Mouse (Mus musculus): ENCODE results near the gene Timm17b. TPM values are rescaled to one million over a fixed set of nuclear protein-coding genes. Genes with fewer than 3 reads are reported as not detected.

Gene Timm17b
- total and polyA plus RNA-seq, 2 experiments from 2014 or later: 39.6 to 129 TPM

DNA sequence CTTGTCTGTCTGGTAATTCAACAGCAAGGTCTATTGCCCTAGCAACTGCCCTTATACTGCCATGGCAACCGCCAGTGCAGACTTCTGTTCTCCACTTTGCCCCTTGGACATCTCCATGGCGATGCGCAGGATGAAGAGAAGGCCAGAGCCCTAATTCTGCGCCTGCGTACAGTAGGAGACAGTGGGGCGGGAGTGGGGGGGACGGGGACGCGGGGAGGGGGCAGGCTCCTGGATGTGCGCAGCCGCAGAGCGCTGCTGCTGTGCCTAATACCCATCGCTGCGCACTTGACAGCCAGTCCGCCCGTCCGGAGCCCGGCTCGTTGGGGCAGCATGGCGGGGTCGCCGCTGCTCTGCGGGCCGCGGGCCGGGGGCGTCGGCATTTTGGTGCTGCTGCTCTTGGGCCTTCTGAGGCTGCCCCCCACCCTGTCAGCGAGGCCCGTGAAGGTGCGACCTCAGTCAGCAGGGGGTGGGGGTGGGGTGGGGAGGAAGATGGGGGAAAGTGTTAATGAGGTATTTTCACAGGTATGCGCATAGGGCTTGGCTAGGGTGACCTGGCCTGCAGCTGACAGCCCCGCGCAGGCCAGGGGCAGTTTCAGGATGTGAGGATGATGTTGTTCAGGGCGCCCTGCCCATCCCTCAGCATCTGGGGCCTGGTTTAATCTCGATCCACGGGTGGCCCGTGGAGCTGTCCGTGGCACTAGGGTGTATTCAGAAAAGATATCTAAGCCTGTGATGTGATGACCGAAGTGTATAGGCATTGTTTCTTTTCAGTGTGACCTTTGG, 20.6 kb downstream of the Timm17b start, which contains the start of gene Pcsk1n:
Gene Pcsk1n (plus strand): TSS at position 222 of the 783 bp plus-strand sequence.
- Histone ChIP-seq H3K27me3 (ENCODE audit: insufficient read depth, low read length) (no peaks in the 10 kb centered on the region), H3K4me2 (ENCODE audit: low read depth) (peak within 1 kb of the TSS; percentile 57), H3K9ac (peak within 1 kb of the TSS; percentile 62), H3K9me3 (ENCODE audit: low read length) (no peaks in the 10 kb centered on the region), H3K36me3 (ENCODE audit: insufficient read depth) (no peaks in the 10 kb centered on the region), H3K4me1 (ENCODE audit: insufficient read depth) (no peaks in the 10 kb centered on the region), H3K4me3 (ENCODE audit: low read depth, low read length) (peak within 1 kb of the TSS; percentile 47), H3K27ac (ENCODE audit: low read depth, low read length) (peak within 1 kb of the TSS; percentile 64)
- TF ChIP-seq CTCF (IDR thresholded peaks at IDR 0.05; ENCODE audit: low read depth): no peak
- DNase-seq (peak; percentile 85), ATAC-seq (peak; percentile 91)
- 21% methylated on average over 40 of the region's 40 CpGs for whole genome bisulfite sequencing

DNA sequence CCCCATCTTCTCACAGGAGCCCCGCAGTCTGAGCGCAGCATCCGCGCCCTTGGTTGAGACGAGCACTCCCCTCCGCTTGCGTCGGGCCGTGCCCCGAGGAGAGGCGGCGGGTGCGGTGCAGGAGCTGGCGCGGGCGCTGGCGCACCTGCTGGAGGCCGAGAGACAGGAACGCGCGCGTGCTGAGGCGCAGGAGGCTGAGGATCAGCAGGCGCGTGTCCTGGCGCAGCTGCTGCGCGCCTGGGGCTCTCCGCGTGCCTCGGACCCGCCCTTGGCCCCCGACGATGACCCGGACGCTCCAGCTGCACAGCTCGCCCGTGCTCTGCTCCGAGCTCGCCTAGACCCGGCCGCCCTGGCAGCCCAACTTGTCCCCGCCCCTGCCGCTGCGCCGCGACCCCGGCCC, 22.9 kb downstream of the Timm17b start:
- H3K4me2 ChIP-seq (ENCODE audit: low read depth): peak overlapping the region; percentile 57
- H3K9me3 ChIP-seq (ENCODE audit: low read length): no peaks in the 10 kb centered on the region
- H3K36me3 ChIP-seq (ENCODE audit: insufficient read depth): no peaks in the 10 kb centered on the region
- H3K4me3 ChIP-seq (ENCODE audit: low read depth, low read length): peak overlapping the region; percentile 47
- DNase-seq (peak; percentile 9), ATAC-seq (no peak)
- no peak overlapping the region; the same call in 1 of the 2 replicates for H3K27ac ChIP-seq (ENCODE audit: low read depth, low read length)
- H3K27me3 ChIP-seq (ENCODE audit: insufficient read depth, low read length): no peaks in the 10 kb centered on the region
- WGBS: 35% methylated on average over 48 of the region's 48 CpGs
- TF ChIP-seq CTCF (IDR thresholded peaks at IDR 0.05; ENCODE audit: low read depth): no peak
- H3K4me1 ChIP-seq (ENCODE audit: insufficient read depth): no peaks in the 10 kb centered on the region
- peak overlapping the region; percentile 62 for H3K9ac ChIP-seq

DNA sequence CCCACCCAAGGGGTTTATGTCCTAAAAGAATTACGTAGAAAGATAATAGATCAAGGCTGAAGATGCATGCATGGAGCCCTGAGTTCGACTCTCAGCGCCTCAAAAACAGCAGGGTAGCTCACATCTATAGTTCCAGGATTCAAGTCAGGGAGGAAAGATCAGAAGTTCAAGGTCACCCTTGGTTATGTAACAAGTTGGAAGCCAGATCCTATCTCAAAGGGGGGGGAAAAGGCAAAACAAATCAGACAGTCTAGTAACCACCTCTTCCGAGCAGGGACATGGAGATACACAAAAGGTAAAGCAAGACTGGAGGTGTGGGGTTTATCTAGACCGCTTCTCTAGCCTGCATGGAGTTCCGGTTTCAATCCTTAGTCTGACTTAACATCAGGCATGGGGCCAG, 27.1 kb downstream of the Timm17b start:
- peaks cover 9% of the 10 kb centered on the region for H3K36me3 ChIP-seq (ENCODE audit: insufficient read depth)
- no peak for TF ChIP-seq CTCF (IDR thresholded peaks at IDR 0.05; ENCODE audit: low read depth)
- H3K9ac ChIP-seq: no peak overlapping the region
- H3K27ac ChIP-seq (ENCODE audit: low read depth, low read length): no peak overlapping the region
- H3K27me3 ChIP-seq (ENCODE audit: insufficient read depth, low read length): no peaks in the 10 kb centered on the region; the same call in 1 of the 2 replicates
- no peak overlapping the region for H3K4me2 ChIP-seq (ENCODE audit: low read depth)
- ATAC-seq (no peak), DNase-seq (no peak)
- H3K4me1 ChIP-seq (ENCODE audit: insufficient read depth): no peaks in the 10 kb centered on the region
- WGBS: 76% methylated on average over 6 of the region's 6 CpGs
- no peaks in the 10 kb centered on the region for H3K9me3 ChIP-seq (ENCODE audit: low read length)
- H3K4me3 ChIP-seq (ENCODE audit: low read depth, low read length): no peak overlapping the region

DNA sequence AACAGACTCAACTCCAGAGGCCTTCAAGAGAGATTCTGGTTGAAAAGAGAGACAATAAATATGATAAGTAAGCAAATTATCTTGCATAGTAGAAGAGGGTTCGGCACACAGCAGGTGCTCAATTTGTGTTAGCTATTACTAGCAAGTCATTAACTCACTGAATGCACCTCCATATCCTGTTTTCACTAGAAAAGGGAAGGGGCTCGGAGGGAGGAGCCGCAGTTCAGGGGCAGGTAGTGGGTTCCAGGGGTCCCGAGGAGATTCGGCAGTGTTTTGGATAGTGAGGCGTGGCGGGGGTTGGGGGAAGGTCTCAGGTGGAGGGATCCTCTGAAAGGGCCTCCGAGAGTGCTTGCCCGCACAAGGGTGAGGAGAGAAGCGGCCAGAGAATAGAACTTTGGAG, 28.0 kb downstream of the Timm17b start:
- TF ChIP-seq CTCF (IDR thresholded peaks at IDR 0.05; ENCODE audit: low read depth): no peak
- H3K36me3 ChIP-seq (ENCODE audit: insufficient read depth): peaks cover 13% of the 10 kb centered on the region
- H3K9me3 ChIP-seq (ENCODE audit: low read length): no peaks in the 10 kb centered on the region
- no peak overlapping the region for H3K4me2 ChIP-seq (ENCODE audit: low read depth)
- WGBS: 35% methylated on average over 10 of the region's 10 CpGs
- ATAC-seq: no peak
- no peak for DNase-seq
- no peak overlapping the region for H3K4me3 ChIP-seq (ENCODE audit: low read depth, low read length)
- H3K9ac ChIP-seq: no peak overlapping the region
- H3K27me3 ChIP-seq (ENCODE audit: insufficient read depth, low read length): no peaks in the 10 kb centered on the region; the same call in 1 of the 2 replicates
- no peaks in the 10 kb centered on the region for H3K4me1 ChIP-seq (ENCODE audit: insufficient read depth)
- no peak overlapping the region for H3K27ac ChIP-seq (ENCODE audit: low read depth, low read length)

DNA sequence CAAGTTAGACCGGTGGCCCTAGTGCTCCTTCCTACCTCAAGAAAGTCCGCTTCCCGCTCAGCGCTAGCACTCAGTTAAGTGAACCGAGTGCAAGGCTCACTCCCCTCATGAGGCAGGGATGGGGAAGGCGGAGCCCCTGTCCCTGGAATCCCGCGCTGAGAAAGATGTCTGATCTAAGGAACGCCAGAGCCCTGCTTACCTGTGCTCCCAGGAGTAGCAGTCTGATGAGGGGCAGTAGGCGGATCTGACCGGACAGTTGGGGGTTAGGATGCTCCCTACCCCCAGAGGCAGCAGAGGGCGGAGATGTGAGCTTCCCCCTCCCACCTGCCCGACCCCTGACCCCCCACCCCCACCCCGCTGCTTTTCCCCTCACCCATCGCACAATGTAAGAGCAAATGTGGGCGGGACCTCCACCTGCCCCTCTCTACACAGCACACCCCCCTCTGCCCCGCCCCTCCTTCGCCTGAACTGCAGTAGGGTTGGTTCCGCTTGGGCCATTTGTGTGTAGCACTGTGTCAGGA, 29.2 kb downstream of the Timm17b start, which contains the start of gene Eras:
Gene Eras (minus strand): TSS at position 338 of the 521 bp plus-strand sequence.
- H3K4me3 ChIP-seq (ENCODE audit: low read depth, low read length): no peak within 1 kb of the TSS
- peaks cover 13% of the 10 kb centered on the region for H3K36me3 ChIP-seq (ENCODE audit: insufficient read depth)
- DNase-seq: no peak
- no peak for TF ChIP-seq CTCF (IDR thresholded peaks at IDR 0.05; ENCODE audit: low read depth)
- H3K9me3 ChIP-seq (ENCODE audit: low read length): no peaks in the 10 kb centered on the region
- no peak for ATAC-seq
- H3K9ac ChIP-seq: no peak within 1 kb of the TSS
- no peak within 1 kb of the TSS for H3K27ac ChIP-seq (ENCODE audit: low read depth, low read length)
- no peaks in the 10 kb centered on the region; the same call in 1 of the 2 replicates for H3K27me3 ChIP-seq (ENCODE audit: insufficient read depth, low read length)
- H3K4me2 ChIP-seq (ENCODE audit: low read depth): no peak within 1 kb of the TSS
- WGBS: 25% methylated on average over 19 of the region's 19 CpGs
- H3K4me1 ChIP-seq (ENCODE audit: insufficient read depth): no peaks in the 10 kb centered on the region

DNA sequence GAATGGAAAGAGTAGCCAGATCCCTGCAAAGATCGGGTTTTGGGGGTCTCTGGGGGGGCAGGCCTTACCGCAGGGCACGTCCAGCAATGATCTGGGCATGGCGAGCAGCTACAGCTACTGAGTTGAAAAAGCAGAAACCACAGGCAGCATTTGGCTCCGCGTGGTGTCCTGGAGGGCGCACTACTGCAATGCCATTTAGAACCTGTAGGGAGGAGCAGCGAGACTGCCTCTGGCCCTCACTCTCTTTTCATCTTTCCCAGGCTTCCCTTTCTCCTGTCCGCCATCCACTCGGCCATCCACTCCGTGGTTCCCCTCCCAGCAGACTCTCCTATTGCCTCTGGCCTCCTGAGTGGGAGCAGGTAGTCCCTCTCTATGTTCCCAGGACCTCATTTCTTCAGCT, 37.7 kb downstream of the Timm17b start:
- H3K36me3 ChIP-seq (ENCODE audit: insufficient read depth): no peaks in the 10 kb centered on the region
- no peak overlapping the region for H3K4me2 ChIP-seq (ENCODE audit: low read depth)
- DNase-seq (no peak), ATAC-seq (no peak)
- WGBS: 58% methylated on average over 11 of the region's 11 CpGs
- no peak overlapping the region for H3K27ac ChIP-seq (ENCODE audit: low read depth, low read length)
- H3K4me1 ChIP-seq (ENCODE audit: insufficient read depth): no peaks in the 10 kb centered on the region
- H3K9me3 ChIP-seq (ENCODE audit: low read length): no peaks in the 10 kb centered on the region
- H3K9ac ChIP-seq: no peak overlapping the region
- no peaks in the 10 kb centered on the region for H3K27me3 ChIP-seq (ENCODE audit: insufficient read depth, low read length)
- H3K4me3 ChIP-seq (ENCODE audit: low read depth, low read length): no peak overlapping the region
- no peak for TF ChIP-seq CTCF (IDR thresholded peaks at IDR 0.05; ENCODE audit: low read depth)

DNA sequence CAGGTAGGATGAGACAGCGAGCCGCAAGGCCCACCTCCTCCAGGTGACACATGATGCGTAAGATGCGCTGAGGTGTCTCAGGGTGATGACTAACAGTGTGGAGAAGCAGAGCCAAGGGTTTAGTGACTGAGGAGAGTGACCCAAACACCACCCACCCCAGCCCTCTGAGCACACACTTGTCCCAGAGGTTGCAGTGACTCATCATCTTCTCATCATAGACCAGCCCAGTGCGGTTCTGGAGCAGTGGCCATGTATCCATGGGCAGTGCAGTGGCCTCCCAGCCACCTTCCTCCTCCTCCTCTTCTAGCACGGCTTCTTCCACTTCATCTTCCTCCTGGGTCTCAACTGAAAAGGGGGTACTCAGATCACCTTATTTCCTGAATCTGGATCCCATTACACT, 38.5 kb downstream of the Timm17b start:
- 93% methylated on average over 6 of the region's 6 CpGs for WGBS
- Histone ChIP-seq H3K9me3 (ENCODE audit: low read length) (no peaks in the 10 kb centered on the region), H3K27me3 (ENCODE audit: insufficient read depth, low read length) (no peaks in the 10 kb centered on the region), H3K27ac (ENCODE audit: low read depth, low read length) (no peak overlapping the region), H3K4me3 (ENCODE audit: low read depth, low read length) (no peak overlapping the region), H3K36me3 (ENCODE audit: insufficient read depth) (no peaks in the 10 kb centered on the region), H3K4me1 (ENCODE audit: insufficient read depth) (no peaks in the 10 kb centered on the region), H3K4me2 (ENCODE audit: low read depth) (no peak overlapping the region), H3K9ac (no peak overlapping the region)
- TF ChIP-seq CTCF (IDR thresholded peaks at IDR 0.05; ENCODE audit: low read depth): no peak
- DNase-seq (no peak), ATAC-seq (no peak)
